Mouse (Mus musculus) intestine, postnatal 0 days (tissue): Measurements from ENCODE around the gene Bard1. TPM values are rescaled to one million over a fixed set of nuclear protein-coding genes. Genes with fewer than 3 reads are reported as not detected.

ENCODE experiments used
- ATAC-seq: fragments of 200-750 bp; cut with Nextera tagmentation; 2 replicates; pipeline ENCODE4 v1.8.0; 2017; ENCODE audit warnings: mild to moderate bottlenecking, moderate TSS enrichment, moderate library complexity
- H3K27ac ChIP-seq: fragments of 300-500 bp; sonication (generic); 2 replicates; pipeline ENCODE4 v1.5.1; 2014; ENCODE audit warnings: mild to moderate bottlenecking, low read depth, low read length, moderate library complexity
- H3K27me3 ChIP-seq: fragments of 300-500 bp; sonication (generic); replicated peaks from 2 replicates; pipeline ENCODE4 v1.6.1; 2014; ENCODE audit warnings: low read length, mixed read lengths; ENCODE audit not compliant: control insufficient read depth, insufficient read depth
- H3K36me3 ChIP-seq: fragments of 300-500 bp; sonication (generic); 2 replicates; pipeline ENCODE4 v1.6.1; 2014; ENCODE audit warnings: mild to moderate bottlenecking, moderate library complexity; ENCODE audit not compliant: control insufficient read depth, insufficient read depth
- H3K4me1 ChIP-seq: fragments of 300-500 bp; sonication (generic); replicated peaks from 2 replicates; pipeline ENCODE4 v1.6.1; 2014; ENCODE audit warnings: antibody characterized with exemption, low read length, mixed read lengths; ENCODE audit not compliant: control insufficient read depth, insufficient read depth
- H3K4me2 ChIP-seq: fragments of 300-500 bp; sonication (generic); replicated peaks from 2 replicates; pipeline ENCODE4 v1.6.1; 2014; ENCODE audit warnings: low read depth, mild to moderate bottlenecking, moderate library complexity
- H3K4me3 ChIP-seq: fragments of 300-500 bp; sonication (generic); 2 replicates; pipeline ENCODE4 v1.5.1; 2014; ENCODE audit warnings: low read depth, low read length
- H3K9ac ChIP-seq: fragments of 300-500 bp; sonication (generic); 2 replicates; pipeline ENCODE4 v1.6.1; 2014; ENCODE audit warnings: mild to moderate bottlenecking, low read depth, low read length
- H3K9me3 ChIP-seq: fragments of 300-500 bp; sonication (generic); 2 replicates; pipeline ENCODE4 v1.6.1; 2016; ENCODE audit warnings: mixed run types; ENCODE audit not compliant: control insufficient read depth
- CTCF ChIP-seq: sonication (generic); IDR thresholded peaks from 2 replicates; pipeline ENCODE4 v1.5.1; 2016; ENCODE audit warnings: low read depth, mild to moderate bottlenecking, control low read depth, antibody characterized with exemption, moderate library complexity
- WGBS: fragments of 180-500 bp; shearing (Covaris S2); extraction: QIAGEN DNeasy Blood & Tissue Kit; methylation state at CpG from one replicate; pipeline ENCODE4 v1.1.7; 2014; 5-methylcytosine and 5-hydroxymethylcytosine counted together
- polyA plus RNA-seq: library from polyadenylated mRNA; unstranded; fragments of >200 nt; fragmentation: Nextera tagmentation; extraction: Ambion mirVana; gene quantifications from 2 replicates; pipeline ENCODE4 v1.2.1, GENCODE M21; 2015

Gene Bard1
- polyA plus RNA-seq, 1 experiment from 2014 or later: 0.51 TPM

DNA sequence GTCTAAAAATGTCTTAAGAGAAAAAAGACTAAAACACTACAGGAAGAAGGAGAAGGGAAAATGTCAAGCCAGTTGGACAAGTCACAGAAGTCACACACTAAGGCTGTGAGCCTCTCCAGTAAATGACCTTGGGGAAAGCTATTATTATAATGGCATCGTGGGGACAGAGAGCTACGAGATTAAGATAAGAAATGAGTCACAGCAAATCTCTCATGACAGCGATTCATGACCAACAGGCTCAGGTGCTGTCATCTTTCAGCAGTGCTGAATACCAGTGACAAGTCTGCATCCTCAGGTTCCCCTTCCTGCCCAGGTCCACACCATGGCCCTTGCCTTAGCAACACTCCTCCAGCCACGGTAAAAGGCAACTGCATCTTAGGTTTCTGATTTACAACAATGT, 46.8 kb downstream of the Bard1 start:
- no peak for TF ChIP-seq CTCF
- Histone ChIP-seq H3K36me3 (no peaks in the 10 kb centered on the region), H3K9ac (no peak overlapping the region), H3K4me1 (no peaks in the 10 kb centered on the region), H3K4me2 (no peak overlapping the region), H3K27me3 (no peaks in the 10 kb centered on the region), H3K4me3 (no peak overlapping the region), H3K27ac (no peak overlapping the region), H3K9me3 (no peaks in the 10 kb centered on the region)
- whole genome bisulfite sequencing: 39% methylated on average over 4 of the region's 4 CpGs
- ATAC-seq: peak; percentile 47

DNA sequence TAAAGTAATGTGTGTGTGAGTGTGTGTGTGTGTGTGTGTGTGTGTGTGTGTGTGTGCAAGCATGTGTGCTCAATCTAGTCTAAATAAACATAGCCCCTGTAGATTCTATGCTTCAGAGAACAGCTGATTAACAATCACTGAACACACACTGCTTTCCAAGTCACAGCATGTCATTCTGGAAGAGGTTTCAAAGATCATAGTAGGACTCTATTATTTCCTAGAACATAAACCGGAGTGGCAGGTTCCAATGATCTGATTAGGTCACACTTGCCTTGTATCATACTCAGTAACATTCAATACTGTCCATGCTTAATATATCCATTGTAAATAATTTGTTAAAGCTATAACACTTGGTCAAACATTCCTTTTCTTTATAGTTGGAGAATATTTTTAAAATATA, 47.5 kb downstream of the Bard1 start:
- Histone ChIP-seq H3K27ac (no peak overlapping the region), H3K4me2 (no peak overlapping the region), H3K4me3 (no peak overlapping the region), H3K9me3 (no peaks in the 10 kb centered on the region), H3K27me3 (no peaks in the 10 kb centered on the region), H3K9ac (no peak overlapping the region), H3K4me1 (no peaks in the 10 kb centered on the region), H3K36me3 (no peaks in the 10 kb centered on the region)
- ATAC-seq: no peak
- 55% methylated on average over 1 of the region's 1 CpGs for WGBS
- TF ChIP-seq CTCF: no peak

DNA sequence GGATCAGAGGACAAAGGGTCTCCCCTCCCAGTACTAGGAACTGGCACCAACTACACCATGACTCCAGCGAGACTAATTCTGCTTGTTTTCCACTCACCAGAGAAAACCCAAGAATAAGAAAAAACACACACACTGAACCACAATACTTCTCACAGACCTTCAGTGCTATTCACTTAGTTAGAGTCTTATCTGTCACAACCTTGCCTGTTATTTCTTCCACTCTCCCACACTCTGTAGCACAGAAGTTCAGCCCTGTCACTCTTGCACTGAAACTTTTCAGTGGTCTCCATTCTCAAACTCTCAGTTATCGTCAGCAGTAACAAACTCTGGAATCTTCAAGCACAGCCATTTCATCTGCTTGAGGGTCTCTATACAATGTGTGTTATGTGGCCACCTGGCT, 50.2 kb downstream of the Bard1 start:
- 89% methylated on average over 2 of the region's 2 CpGs for WGBS
- H3K9ac ChIP-seq: no peak overlapping the region
- no peaks in the 10 kb centered on the region for H3K27me3 ChIP-seq
- TF ChIP-seq CTCF: no peak
- no peaks in the 10 kb centered on the region for H3K4me1 ChIP-seq
- no peak for ATAC-seq
- H3K9me3 ChIP-seq: no peaks in the 10 kb centered on the region
- H3K36me3 ChIP-seq: no peaks in the 10 kb centered on the region
- H3K4me2 ChIP-seq: no peak overlapping the region
- H3K4me3 ChIP-seq: no peak overlapping the region
- no peak overlapping the region for H3K27ac ChIP-seq

DNA sequence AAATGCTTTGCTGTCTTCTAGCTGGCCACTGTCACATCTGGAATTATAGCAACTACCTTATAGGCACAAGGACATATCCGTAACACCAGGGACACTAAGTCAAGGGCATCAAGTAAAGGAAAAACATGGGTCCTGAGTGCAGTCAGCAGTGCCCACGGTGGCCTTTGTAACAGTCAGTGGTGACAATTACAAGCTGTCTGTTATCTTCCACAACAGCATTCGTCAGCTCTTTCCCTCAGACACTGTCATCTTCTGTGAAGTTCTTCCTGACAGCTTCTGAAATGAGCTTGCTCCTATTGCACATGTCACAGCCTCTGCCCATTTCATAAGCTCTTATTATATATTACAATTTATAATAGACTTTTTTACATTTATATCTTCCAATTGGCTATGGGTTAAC, 50.7 kb downstream of the Bard1 start:
- no peaks in the 10 kb centered on the region for H3K4me1 ChIP-seq
- no peak overlapping the region for H3K27ac ChIP-seq
- H3K27me3 ChIP-seq: no peaks in the 10 kb centered on the region
- H3K4me2 ChIP-seq: no peak overlapping the region
- no peaks in the 10 kb centered on the region for H3K9me3 ChIP-seq
- ATAC-seq: no peak
- H3K9ac ChIP-seq: no peak overlapping the region
- 81% methylated on average over 3 of the region's 3 CpGs for WGBS
- no peak overlapping the region for H3K4me3 ChIP-seq
- no peak for TF ChIP-seq CTCF
- no peaks in the 10 kb centered on the region for H3K36me3 ChIP-seq

DNA sequence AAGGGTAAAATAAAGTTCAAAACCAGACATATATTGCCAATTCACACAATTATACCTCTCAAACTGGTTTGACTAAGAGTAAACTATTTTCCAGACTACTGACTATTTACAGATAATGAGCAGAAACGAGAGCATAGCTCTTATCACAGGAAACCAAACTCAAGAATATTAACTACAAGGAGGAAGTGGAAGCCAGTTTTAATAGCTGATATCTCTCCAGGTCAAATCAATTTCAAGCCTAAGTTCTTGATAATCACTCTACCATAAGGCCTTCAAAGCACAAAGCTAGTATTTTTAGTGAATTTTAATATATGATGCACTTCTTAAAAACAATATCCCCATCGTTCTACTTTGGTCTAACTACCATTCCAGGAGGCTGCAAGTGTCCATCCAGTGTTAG, 57.8 kb downstream of the Bard1 start:
- H3K4me2 ChIP-seq: no peak overlapping the region

DNA sequence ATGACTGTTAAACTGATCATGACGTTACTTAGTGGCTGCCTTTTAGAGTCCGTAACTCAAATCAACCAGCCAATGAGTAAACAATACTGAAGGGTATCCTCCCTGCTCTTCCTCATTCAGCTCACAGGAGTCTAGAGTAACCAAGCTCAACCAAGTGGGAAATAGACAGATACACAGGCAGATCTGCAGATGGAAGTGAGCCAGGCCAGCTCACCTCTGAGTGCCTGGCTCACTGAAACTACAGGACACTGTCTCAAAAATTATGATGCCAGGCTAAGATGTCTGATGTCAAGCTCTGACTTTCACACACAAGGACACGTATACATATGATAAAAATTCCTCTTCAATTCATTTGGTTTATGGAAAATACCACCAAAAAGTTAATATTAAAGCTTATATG, 59.0 kb downstream of the Bard1 start:
- no peak for TF ChIP-seq CTCF
- Histone ChIP-seq H3K27ac (no peak overlapping the region), H3K9ac (no peak overlapping the region), H3K36me3 (no peaks in the 10 kb centered on the region), H3K9me3 (no peaks in the 10 kb centered on the region), H3K4me3 (no peak overlapping the region), H3K4me1 (no peaks in the 10 kb centered on the region), H3K4me2 (no peak overlapping the region), H3K27me3 (no peaks in the 10 kb centered on the region)
- ATAC-seq: no peak
- 92% methylated on average over 3 of the region's 3 CpGs for WGBS

More for the DNA sequence above, 57.8 kb downstream of the Bard1 start:
- H3K27ac ChIP-seq: no peak overlapping the region
- no peaks in the 10 kb centered on the region for H3K27me3 ChIP-seq
- H3K9me3 ChIP-seq: no peaks in the 10 kb centered on the region
- no peaks in the 10 kb centered on the region for H3K4me1 ChIP-seq
- H3K9ac ChIP-seq: no peak overlapping the region
- no peaks in the 10 kb centered on the region for H3K36me3 ChIP-seq
- H3K4me3 ChIP-seq: no peak overlapping the region
- no peak for ATAC-seq
- no peak for TF ChIP-seq CTCF
- WGBS: 56% methylated on average over 2 of the region's 2 CpGs

DNA sequence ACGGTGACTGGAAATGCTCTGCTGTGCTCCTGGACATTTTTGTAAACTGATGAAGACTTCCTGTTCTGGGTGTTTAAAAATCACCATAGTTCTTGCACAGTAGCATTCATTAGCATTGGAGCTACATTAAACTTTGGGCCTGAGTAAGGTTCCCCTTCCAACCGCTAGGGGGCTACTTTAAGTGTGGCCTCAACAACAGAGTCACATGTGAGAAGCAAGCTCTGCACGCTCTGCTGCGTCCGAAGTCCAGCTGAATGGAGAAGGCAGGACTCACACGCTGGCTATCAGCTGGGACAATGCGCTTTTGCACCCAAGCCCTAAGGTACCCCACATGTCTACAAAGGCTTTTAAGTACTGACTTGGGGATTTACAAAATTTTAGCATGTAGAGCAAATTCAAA, 65.9 kb downstream of the Bard1 start:
- Histone ChIP-seq H3K9me3 (no peaks in the 10 kb centered on the region), H3K27me3 (no peaks in the 10 kb centered on the region), H3K9ac (no peak overlapping the region), H3K4me2 (no peak overlapping the region), H3K27ac (no peak overlapping the region), H3K4me3 (no peak overlapping the region), H3K4me1 (no peaks in the 10 kb centered on the region), H3K36me3 (no peaks in the 10 kb centered on the region)
- TF ChIP-seq CTCF: peak; percentile 74
- peak; percentile 69 for ATAC-seq
- WGBS: 54% methylated on average over 7 of the region's 7 CpGs
